17 mouse cellular contexts compared by ENCODE assay signal in genomic region chr14:74249263-74249878, GRCm38 (mm10).
A peak's percentile ranks its signal among the peaks of the same experiment; 100 is the strongest.
DNase-seq lines count a peak whose midpoint lies in the region; ATAC-seq lines count a peak whose summit lies in the region.
"Had no signal": no experiment of that assay in that cellular context is flagged by ENCODE, and none has a peak within 500 bp of the region (broad histone marks: within the 10 kb centered on the region; RNA-seq: fewer than 3 reads in every experiment).

No protein-coding gene starts in this region.

- no peak overlapping the region for H3K27ac ChIP-seq in forebrain, embryonic 13.5 days
- H3K27ac ChIP-seq in forebrain, embryonic 12.5 days = no peak overlapping the region
- H3K27ac ChIP-seq in hindbrain, embryonic 14.5 days = no peak overlapping the region
- no peak overlapping the region for H3K27ac ChIP-seq in hindbrain, embryonic 10.5 days
- H3K27ac ChIP-seq in neural tube, embryonic 14.5 days (ENCODE audit: low read depth, low read length) = 0 out of 2 replicates have a peak overlapping the region, but pooled peaks have one; percentile 18
- H3K27ac ChIP-seq in neural tube, embryonic 15.5 days (replicated peaks) = no peak overlapping the region
- H3K27ac ChIP-seq: embryonic facial prominence, embryonic 15.5 days; gastrocnemius, adult 2 months; intestine, embryonic 15.5 days had no signal

- ATAC-seq in forebrain, embryonic 13.5 days = peak; percentile 62; the same call in 1 of the 2 replicates
- ATAC-seq in forebrain, embryonic 12.5 days (ENCODE audit: low FRiP score) = no peak
- peak; percentile 43 for ATAC-seq in hindbrain, embryonic 14.5 days (ENCODE audit: low FRiP score)
- ATAC-seq in neural tube, embryonic 14.5 days (ENCODE audit: low read depth) = no peak
- ATAC-seq in neural tube, embryonic 15.5 days (ENCODE audit: low FRiP score) = no peak
- ATAC-seq: intestine, embryonic 15.5 days had no signal

- no peaks in the 10 kb centered on the region for H3K9me3 ChIP-seq in forebrain, embryonic 13.5 days (replicated peaks)
- no peaks in the 10 kb centered on the region for H3K9me3 ChIP-seq in forebrain, embryonic 12.5 days
- H3K9me3 ChIP-seq in hindbrain, embryonic 14.5 days (ENCODE audit: control insufficient read depth, low read length) = no peaks in the 10 kb centered on the region
- H3K9me3 ChIP-seq in hindbrain, embryonic 10.5 days = no peaks in the 10 kb centered on the region
- H3K9me3 ChIP-seq in neural tube, embryonic 14.5 days (ENCODE audit: control insufficient read depth, low read length) = no peaks in the 10 kb centered on the region
- H3K9me3 ChIP-seq in neural tube, embryonic 15.5 days (replicated peaks) = no peaks in the 10 kb centered on the region
- H3K9me3 ChIP-seq: embryonic facial prominence, embryonic 15.5 days; heart, embryonic 12.5 days; intestine, embryonic 15.5 days had no signal

- H3K36me3 ChIP-seq in forebrain, embryonic 13.5 days (ENCODE audit: poor library complexity, severe bottlenecking) = no peaks in the 10 kb centered on the region
- no peaks in the 10 kb centered on the region for H3K36me3 ChIP-seq in forebrain, embryonic 12.5 days (replicated peaks)
- no peaks in the 10 kb centered on the region for H3K36me3 ChIP-seq in hindbrain, embryonic 14.5 days (replicated peaks; ENCODE audit: control insufficient read depth, insufficient read depth)
- no peaks in the 10 kb centered on the region for H3K36me3 ChIP-seq in hindbrain, embryonic 10.5 days
- no peaks in the 10 kb centered on the region for H3K36me3 ChIP-seq in neural tube, embryonic 14.5 days (ENCODE audit: control insufficient read depth, insufficient read depth, low read length)
- H3K36me3 ChIP-seq in neural tube, embryonic 15.5 days = no peaks in the 10 kb centered on the region
- H3K36me3 ChIP-seq: embryonic facial prominence, embryonic 15.5 days; heart, embryonic 12.5 days; intestine, embryonic 15.5 days had no signal

- 77% methylated on average over 5 of the region's 5 CpGs for WGBS in forebrain, embryonic 13.5 days
- 87% methylated on average over 5 of the region's 5 CpGs for WGBS in forebrain, embryonic 12.5 days
- 60% methylated on average over 5 of the region's 5 CpGs for WGBS in hindbrain, embryonic 14.5 days
- WGBS in hindbrain, embryonic 10.5 days = 80% methylated on average over 5 of the region's 5 CpGs
- 66% methylated on average over 5 of the region's 5 CpGs for WGBS in neural tube, embryonic 14.5 days
- WGBS in neural tube, embryonic 15.5 days = 53% methylated on average over 5 of the region's 5 CpGs

- H3K27me3 ChIP-seq in forebrain, embryonic 13.5 days = no peaks in the 10 kb centered on the region
- H3K27me3 ChIP-seq in forebrain, embryonic 12.5 days = no peaks in the 10 kb centered on the region
- H3K27me3 ChIP-seq in hindbrain, embryonic 14.5 days (ENCODE audit: control insufficient read depth, insufficient read depth, low read length) = no peaks in the 10 kb centered on the region
- H3K27me3 ChIP-seq in hindbrain, embryonic 10.5 days (ENCODE audit: insufficient read depth, poor library complexity, severe bottlenecking) = no peaks in the 10 kb centered on the region
- no peaks in the 10 kb centered on the region for H3K27me3 ChIP-seq in neural tube, embryonic 14.5 days (ENCODE audit: control insufficient read depth, insufficient read depth, low read length)
- no peaks in the 10 kb centered on the region for H3K27me3 ChIP-seq in neural tube, embryonic 15.5 days (replicated peaks)
- H3K27me3 ChIP-seq: embryonic facial prominence, embryonic 15.5 days; heart, embryonic 12.5 days; intestine, embryonic 15.5 days had no signal

- H3K9ac ChIP-seq in forebrain, embryonic 13.5 days = no peak overlapping the region
- no peak overlapping the region for H3K9ac ChIP-seq in forebrain, embryonic 12.5 days
- H3K9ac ChIP-seq in hindbrain, embryonic 14.5 days = no peak overlapping the region
- H3K9ac ChIP-seq in neural tube, embryonic 14.5 days (replicated peaks; ENCODE audit: low read depth, low read length) = no peak overlapping the region
- no peak overlapping the region for H3K9ac ChIP-seq in neural tube, embryonic 15.5 days (replicated peaks)
- H3K9ac ChIP-seq: embryonic facial prominence, embryonic 15.5 days; heart, embryonic 12.5 days; intestine, embryonic 15.5 days had no signal

- peak; percentile 49 for DNase-seq in hindbrain, embryonic 14.5 days (ENCODE audit: low spot score)
- no peak for DNase-seq in hindbrain, embryonic 10.5 days (ENCODE audit: low spot score)
- no peak for DNase-seq in kidney, adult 8-10 months
- no peak for DNase-seq in spleen, adult 18-20 months
- DNase-seq: cerebellum, adult 18-20 months; cerebellum, adult 9-11 months; cerebellum, postnatal 36 days; gastrocnemius, adult 2 months; gastrocnemius, postnatal 25 days had no signal

- H3K4me2 ChIP-seq in forebrain, embryonic 13.5 days = no peak overlapping the region
- H3K4me2 ChIP-seq in forebrain, embryonic 12.5 days = no peak overlapping the region
- no peak overlapping the region for H3K4me2 ChIP-seq in hindbrain, embryonic 14.5 days (replicated peaks)
- H3K4me2 ChIP-seq in neural tube, embryonic 14.5 days (ENCODE audit: low read depth, low read length) = no peak overlapping the region
- no peak overlapping the region for H3K4me2 ChIP-seq in neural tube, embryonic 15.5 days
- H3K4me2 ChIP-seq: embryonic facial prominence, embryonic 15.5 days; heart, embryonic 12.5 days; intestine, embryonic 15.5 days had no signal

- H3K4me1 ChIP-seq in forebrain, embryonic 13.5 days = no peaks in the 10 kb centered on the region
- H3K4me1 ChIP-seq in forebrain, embryonic 12.5 days = no peaks in the 10 kb centered on the region
- no peaks in the 10 kb centered on the region for H3K4me1 ChIP-seq in hindbrain, embryonic 14.5 days (replicated peaks; ENCODE audit: control insufficient read depth, insufficient read depth, low read length)
- no peaks in the 10 kb centered on the region for H3K4me1 ChIP-seq in hindbrain, embryonic 10.5 days (replicated peaks)
- no peaks in the 10 kb centered on the region for H3K4me1 ChIP-seq in neural tube, embryonic 14.5 days (ENCODE audit: control insufficient read depth, insufficient read depth, low read length)
- no peaks in the 10 kb centered on the region for H3K4me1 ChIP-seq in neural tube, embryonic 15.5 days
- H3K4me1 ChIP-seq: embryonic facial prominence, embryonic 15.5 days; heart, embryonic 12.5 days; intestine, embryonic 15.5 days had no signal

- no peak overlapping the region for H3K4me3 ChIP-seq in forebrain, embryonic 13.5 days
- H3K4me3 ChIP-seq in forebrain, embryonic 12.5 days (replicated peaks) = no peak overlapping the region
- H3K4me3 ChIP-seq in hindbrain, embryonic 14.5 days (replicated peaks; ENCODE audit: low read length) = no peak overlapping the region
- no peak overlapping the region for H3K4me3 ChIP-seq in hindbrain, embryonic 10.5 days
- no peak overlapping the region for H3K4me3 ChIP-seq in neural tube, embryonic 14.5 days (ENCODE audit: low read depth, low read length)
- no peak overlapping the region for H3K4me3 ChIP-seq in neural tube, embryonic 15.5 days (replicated peaks)
- H3K4me3 ChIP-seq: embryonic facial prominence, embryonic 15.5 days; erythroblast, embryonic 14.5 days; gastrocnemius, adult 2 months; heart, embryonic 12.5 days; intestine, embryonic 15.5 days had no signal

Comparison
In these comparisons a context has a peak if more than half of its experiments do, and no peak if none do; other contexts are left out.
1. ATAC-seq: peak in forebrain, embryonic 13.5 days (single experiment) and hindbrain, embryonic 14.5 days (single experiment); none in forebrain, embryonic 12.5 days (single experiment), neural tube, embryonic 14.5 days (single experiment) and neural tube, embryonic 15.5 days (single experiment).